Mouse (Mus musculus): ENCODE measurements around the gene Klc1. TPM values are rescaled to one million over a fixed set of nuclear protein-coding genes. Genes with fewer than 3 reads are reported as not detected.

Klc1 gene
- polyA plus RNA-seq, 1 experiment from 2014 or later, result 430 TPM

DNA sequence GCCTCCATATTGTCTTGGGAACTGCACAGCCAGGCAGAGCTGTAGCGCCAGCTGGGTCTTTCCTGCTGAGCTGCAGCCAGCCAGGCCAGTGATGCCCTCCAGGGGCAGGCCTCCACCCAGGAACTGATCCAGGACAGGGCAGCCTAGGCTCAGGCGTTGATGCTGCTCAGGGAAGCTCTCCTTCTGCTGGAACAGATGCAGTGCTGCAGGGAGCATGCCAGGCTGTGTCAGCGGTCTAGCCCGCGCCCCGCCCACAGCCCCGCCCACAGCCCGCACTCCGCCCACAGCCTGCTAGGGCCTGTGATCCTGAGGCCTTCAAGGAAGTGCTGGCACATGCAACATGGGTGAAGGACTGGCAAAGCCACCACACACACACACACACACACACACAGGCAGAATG, 51.1 kb downstream of the Klc1 start:
- Histone ChIP-seq H3K36me3 (peaks cover 43% of the 10 kb centered on the region), H3K4me2 (replicated peaks) (0 out of 2 replicates have a peak overlapping the region, but pooled peaks have one; percentile 5), H3K27me3 (no peaks in the 10 kb centered on the region), H3K27ac (peak overlapping the region; percentile 71), H3K9me3 (replicated peaks) (no peaks in the 10 kb centered on the region), H3K4me1 (peaks cover 24% of the 10 kb centered on the region), H3K4me3 (no peak overlapping the region), H3K9ac (peak overlapping the region; percentile 39; the same call in 1 of the 2 replicates)
- WGBS, result 10% methylated on average over 9 of the region's 9 CpGs
- peak; percentile 15 for ATAC-seq (ENCODE audit: low FRiP score)

DNA sequence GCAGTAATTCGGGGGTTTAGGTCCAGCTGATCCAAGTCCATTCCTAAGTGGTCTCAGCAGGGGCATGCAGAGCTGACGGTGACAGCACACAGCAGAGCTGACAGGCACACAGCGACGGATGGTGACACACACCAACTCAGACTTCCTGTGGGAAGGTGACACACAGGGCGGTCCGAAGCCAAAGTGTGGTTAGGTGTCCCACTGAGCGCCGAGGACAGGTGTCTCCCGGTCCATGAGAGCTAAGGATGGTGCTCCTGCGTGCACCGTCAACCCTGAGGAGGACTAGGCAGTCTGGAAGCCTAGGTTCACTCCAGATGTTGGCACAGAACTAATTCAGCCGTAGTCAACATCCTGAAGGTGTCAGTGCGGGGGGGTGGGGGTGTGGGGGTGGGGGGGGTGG, 53.4 kb downstream of the Klc1 start:
- WGBS, result 86% methylated on average over 13 of the region's 13 CpGs
- no peaks in the 10 kb centered on the region for H3K9me3 ChIP-seq (replicated peaks)
- no peak overlapping the region for H3K4me3 ChIP-seq
- peaks cover 21% of the 10 kb centered on the region for H3K36me3 ChIP-seq
- no peak overlapping the region for H3K4me2 ChIP-seq (replicated peaks)
- no peak overlapping the region for H3K27ac ChIP-seq
- H3K9ac ChIP-seq, result no peak overlapping the region
- ATAC-seq (ENCODE audit: low FRiP score), result no peak
- H3K27me3 ChIP-seq, result no peaks in the 10 kb centered on the region
- H3K4me1 ChIP-seq, result peaks cover 46% of the 10 kb centered on the region

DNA sequence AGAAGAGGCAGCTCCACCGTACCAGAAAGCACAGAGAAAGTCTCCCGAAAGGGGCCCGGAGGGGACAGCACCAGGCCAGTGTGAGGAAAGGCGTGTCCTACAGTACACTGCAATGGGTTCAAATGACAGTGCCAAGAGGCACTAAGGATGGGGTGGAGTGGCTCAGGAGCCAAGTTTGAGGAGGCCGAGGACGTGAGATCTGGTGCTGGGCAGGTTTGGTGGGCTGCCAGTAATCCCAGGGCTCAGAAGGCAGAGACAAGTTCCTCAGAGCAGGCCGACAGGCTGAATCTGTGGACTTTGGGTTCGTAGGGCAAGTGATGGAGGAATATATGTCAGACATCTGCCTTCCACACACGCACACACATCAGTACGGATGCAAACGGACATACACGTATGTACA, 54.0 kb downstream of the Klc1 start:
- H3K27me3 ChIP-seq, result no peaks in the 10 kb centered on the region
- H3K36me3 ChIP-seq, result peaks cover 16% of the 10 kb centered on the region
- no peak overlapping the region for H3K27ac ChIP-seq
- peak overlapping the region; percentile 74 for H3K4me2 ChIP-seq (replicated peaks)
- H3K9me3 ChIP-seq (replicated peaks), result no peaks in the 10 kb centered on the region
- H3K4me1 ChIP-seq, result peaks cover 47% of the 10 kb centered on the region
- 68% methylated on average over 12 of the region's 12 CpGs for WGBS
- H3K4me3 ChIP-seq, result peak overlapping the region; percentile 74
- no peak for ATAC-seq (ENCODE audit: low FRiP score)
- H3K9ac ChIP-seq, result no peak overlapping the region

DNA sequence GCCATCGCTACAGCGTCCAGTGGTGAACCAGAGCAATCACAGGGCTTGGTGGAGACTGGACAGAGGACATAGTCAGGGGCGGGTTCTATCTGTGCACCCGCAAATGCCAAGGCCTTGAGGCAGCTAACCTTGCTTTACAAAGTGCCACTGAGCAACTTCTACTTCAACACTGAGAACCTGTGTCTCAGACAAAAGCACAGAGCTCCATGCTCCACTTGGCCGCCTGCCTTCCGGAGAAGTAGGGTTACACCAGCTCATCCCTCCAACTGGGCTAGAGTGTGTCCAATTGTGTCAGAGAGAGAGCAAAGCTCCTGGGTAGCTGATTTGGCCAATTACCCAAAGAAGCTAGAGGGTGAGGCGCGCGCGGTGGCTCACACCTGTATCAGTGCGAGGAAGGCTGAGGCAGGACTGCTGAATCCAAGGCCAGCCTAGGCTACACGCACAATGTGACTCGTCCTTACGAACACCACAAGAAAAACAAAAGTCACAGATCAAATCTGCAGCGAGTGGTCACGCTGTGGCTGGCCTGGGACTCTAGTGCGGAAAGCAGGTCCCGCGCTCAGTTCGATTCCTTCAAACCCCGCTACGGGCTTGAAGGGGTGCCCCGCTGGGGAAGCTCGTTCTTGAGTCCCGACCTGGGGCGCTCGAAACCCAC, 54.6 kb downstream of the Klc1 start:
- 6% methylated on average over 27 of the region's 27 CpGs for WGBS
- peak overlapping the region; percentile 74 for H3K4me2 ChIP-seq (replicated peaks)
- H3K36me3 ChIP-seq, result peaks cover 10% of the 10 kb centered on the region
- no peak for ATAC-seq (ENCODE audit: low FRiP score)
- H3K9me3 ChIP-seq (replicated peaks), result no peaks in the 10 kb centered on the region
- peak overlapping the region; percentile 56 for H3K9ac ChIP-seq
- H3K27ac ChIP-seq, result no peak overlapping the region
- H3K4me3 ChIP-seq, result peak overlapping the region; percentile 74
- H3K27me3 ChIP-seq, result no peaks in the 10 kb centered on the region
- peaks cover 47% of the 10 kb centered on the region for H3K4me1 ChIP-seq

DNA sequence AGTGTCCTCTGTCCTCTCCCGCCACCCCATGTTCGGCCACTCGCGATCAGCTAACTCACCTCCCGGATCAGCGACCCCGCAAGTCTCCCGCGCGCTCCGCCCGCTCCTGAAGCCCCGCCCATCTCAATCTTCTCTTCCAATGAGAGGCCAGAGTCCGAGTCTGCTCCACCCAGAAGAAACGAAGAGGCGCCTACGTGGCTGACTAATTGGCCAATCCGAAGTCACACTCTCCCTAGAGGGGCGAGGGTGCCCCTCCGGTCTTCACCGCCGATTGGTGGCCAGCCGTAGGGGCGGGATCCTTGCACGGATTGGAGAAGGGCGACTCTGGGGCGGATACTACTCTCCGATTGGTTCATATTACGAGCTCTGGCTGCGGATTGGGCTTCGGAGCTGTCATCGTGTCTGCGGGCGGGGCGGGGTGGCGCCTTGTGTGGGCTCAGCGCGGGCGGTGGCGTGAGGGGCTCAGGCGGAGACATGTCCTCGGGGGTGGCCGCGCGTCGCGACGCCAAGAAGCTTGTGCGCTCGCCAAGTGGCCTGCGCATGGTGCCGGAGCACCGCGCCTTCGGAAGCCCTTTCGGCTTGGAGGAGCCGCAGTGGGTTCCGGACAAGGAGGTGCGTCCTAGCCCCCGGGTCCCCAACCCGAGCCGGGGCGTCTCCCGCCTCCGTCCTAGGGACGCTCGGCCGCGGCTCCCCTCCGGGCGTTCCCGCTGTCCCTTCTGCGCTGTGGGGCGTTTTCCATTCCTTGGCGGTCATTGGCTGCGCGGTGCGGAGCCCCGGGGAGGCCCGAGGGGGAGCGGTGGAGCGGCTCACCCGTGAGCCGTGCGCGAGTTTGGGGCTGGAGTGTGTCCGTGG, 55.3 kb downstream of the Klc1 start, which contains the start of the genes Xrcc3 and Zfyve21:
Gene Xrcc3, minus strand, starts transcription at position 108 of the 852 bp plus-strand sequence.
Gene Zfyve21, plus strand, starts transcription at position 405 of the 852 bp plus-strand sequence.
- H3K27me3 ChIP-seq, result no peaks in the 10 kb centered on the region
- peaks cover 46% of the 10 kb centered on the region for H3K4me1 ChIP-seq
- under 1% methylated on average over 87 of the region's 87 CpGs for WGBS

DNA sequence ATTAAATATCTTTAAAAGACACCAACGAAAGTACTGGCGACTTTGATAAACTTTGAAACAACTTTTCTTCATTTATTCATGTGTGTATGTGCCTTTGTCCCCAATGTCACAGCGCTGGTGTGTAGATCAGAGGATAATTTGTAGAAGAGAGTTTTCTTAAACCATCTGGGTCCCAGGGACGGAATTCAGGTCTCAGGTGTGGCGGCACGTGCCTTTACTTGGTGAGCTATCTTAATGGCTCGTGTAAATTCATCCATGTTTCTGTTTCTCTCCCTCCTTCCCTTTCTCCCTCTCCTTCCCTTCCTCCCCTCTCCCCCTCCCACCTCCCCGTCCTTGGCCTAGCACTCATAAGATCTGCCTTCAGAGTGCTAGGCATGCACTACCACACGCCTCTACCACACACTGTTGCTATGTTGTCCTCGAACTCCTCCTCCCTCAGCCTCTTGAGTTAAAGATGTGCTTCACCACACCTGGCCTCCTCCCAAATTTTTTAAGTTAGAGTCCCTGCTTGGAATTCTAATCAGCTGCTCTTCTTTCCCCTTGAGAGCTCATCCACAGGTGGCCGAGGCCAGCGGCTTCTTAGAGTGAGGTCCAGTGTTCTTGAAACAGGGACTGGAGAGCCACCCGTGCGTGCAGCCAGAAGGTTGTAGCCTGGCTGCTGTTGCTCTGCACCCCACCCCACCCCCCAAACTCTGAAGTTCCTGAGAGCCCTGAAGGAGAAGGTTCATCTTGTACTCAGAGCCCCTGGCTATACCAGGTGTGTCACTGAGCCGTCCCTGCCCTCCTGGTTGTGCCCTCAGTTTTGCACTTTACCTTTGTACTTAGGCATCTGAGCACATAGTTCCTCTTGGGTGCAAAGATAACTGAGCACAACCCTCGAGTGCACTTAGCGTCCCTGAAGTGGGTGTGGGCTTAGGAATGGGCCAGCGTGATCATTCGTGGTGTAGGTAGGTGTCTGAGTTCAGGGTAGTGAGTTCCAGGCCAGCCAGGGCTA, 56.4 kb downstream of the Klc1 start:
- H3K27me3 ChIP-seq, result no peaks in the 10 kb centered on the region
- ATAC-seq (ENCODE audit: low FRiP score), result no peak
- H3K27ac ChIP-seq, result no peak overlapping the region
- no peaks in the 10 kb centered on the region for H3K36me3 ChIP-seq
- peak overlapping the region; percentile 77 for H3K9ac ChIP-seq
- peaks cover 37% of the 10 kb centered on the region for H3K4me1 ChIP-seq
- H3K9me3 ChIP-seq (replicated peaks), result no peaks in the 10 kb centered on the region
- peak overlapping the region; percentile 74 for H3K4me3 ChIP-seq
- H3K4me2 ChIP-seq (replicated peaks), result peak overlapping the region; percentile 88
- WGBS, result 28% methylated on average over 19 of the region's 19 CpGs

More for the DNA sequence above, 55.3 kb downstream of the Klc1 start, which contains the start of the genes Xrcc3 and Zfyve21:
- Histone ChIP-seq H3K27ac (peak within 1 kb of the TSS; percentile 88), H3K9me3 (replicated peaks) (no peaks in the 10 kb centered on the region), H3K4me3 (peak within 1 kb of the TSS; percentile 74), H3K36me3 (0 out of 2 replicates have a peak, but pooled peaks cover 3% of the 10 kb centered on the region), H3K4me2 (replicated peaks) (peak within 1 kb of the TSS; percentile 88), H3K9ac (peak within 1 kb of the TSS; percentile 77)
- peak; percentile 99 for ATAC-seq (ENCODE audit: low FRiP score)

DNA sequence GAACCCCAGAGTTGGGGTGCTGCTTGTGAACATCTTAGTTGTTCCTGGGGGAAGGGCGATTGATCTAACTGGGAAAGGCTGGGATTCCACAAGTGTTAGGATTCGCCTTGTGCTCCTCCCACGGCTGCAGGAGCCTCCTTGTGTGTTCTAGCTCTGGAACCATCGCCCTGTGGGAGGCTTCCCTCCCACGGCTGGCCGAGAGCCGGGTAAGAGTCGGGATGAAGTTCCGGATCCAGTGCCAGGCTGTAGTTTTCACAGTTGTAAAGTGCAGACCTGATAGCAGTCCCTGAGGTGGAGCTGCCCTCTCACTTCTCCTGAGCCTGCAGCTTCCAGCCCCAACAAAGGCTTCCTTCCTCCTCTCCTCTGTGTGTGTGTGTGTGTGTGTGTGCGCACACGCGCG, 57.9 kb downstream of the Klc1 start:
- no peaks in the 10 kb centered on the region for H3K36me3 ChIP-seq
- WGBS, result 57% methylated on average over 13 of the region's 13 CpGs
- no peak overlapping the region for H3K27ac ChIP-seq
- H3K27me3 ChIP-seq, result no peaks in the 10 kb centered on the region
- H3K4me2 ChIP-seq (replicated peaks), result peak overlapping the region; percentile 11; the same call in 1 of the 2 replicates
- H3K9me3 ChIP-seq (replicated peaks), result no peaks in the 10 kb centered on the region
- H3K9ac ChIP-seq, result no peak overlapping the region
- no peak overlapping the region for H3K4me3 ChIP-seq
- no peak for ATAC-seq (ENCODE audit: low FRiP score)
- peaks cover 38% of the 10 kb centered on the region for H3K4me1 ChIP-seq

DNA sequence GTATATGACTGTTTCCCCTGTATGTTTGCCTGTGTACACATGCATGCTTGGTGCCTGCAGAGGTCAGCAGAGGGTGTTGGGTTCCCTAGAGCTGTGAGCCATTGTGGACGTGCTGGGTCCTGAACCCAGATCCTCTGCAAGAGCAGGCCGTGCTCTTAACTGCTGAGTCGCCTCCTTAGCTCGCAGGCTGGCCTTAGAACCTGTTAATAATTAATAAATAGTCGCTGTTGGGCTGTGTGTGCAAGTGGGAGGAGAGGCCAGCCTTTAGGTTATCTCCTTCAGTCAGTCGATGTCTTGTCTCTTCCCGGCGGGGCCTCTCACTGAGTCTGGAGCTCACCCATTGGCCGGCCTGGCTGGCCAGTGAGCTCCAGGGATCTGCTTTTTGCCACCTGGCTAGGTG, 58.3 kb downstream of the Klc1 start:
- 60% methylated on average over 9 of the region's 9 CpGs for WGBS

DNA sequence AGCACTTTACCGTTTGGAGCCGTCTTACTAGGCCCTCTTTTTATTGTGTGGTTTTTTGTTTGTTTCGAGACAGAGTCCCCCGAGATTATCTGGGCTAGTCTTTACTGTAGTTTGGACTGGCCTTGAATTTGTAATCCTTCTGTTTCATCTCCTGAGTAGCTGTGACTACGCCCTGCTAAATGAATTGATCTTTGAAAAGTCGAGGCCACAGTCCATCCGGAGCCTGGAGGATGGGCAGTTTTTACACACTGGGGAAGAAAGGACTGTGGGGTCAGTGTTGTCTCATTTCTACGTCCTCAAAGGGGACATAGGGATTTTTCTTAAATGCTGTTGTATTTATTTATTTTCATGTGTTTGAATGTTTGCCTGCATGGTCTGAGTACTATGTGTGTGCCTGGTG, 59.3 kb downstream of the Klc1 start:
- Histone ChIP-seq H3K9me3 (replicated peaks) (no peaks in the 10 kb centered on the region), H3K36me3 (0 out of 2 replicates have a peak, but pooled peaks cover 1% of the 10 kb centered on the region), H3K4me3 (no peak overlapping the region), H3K27me3 (no peaks in the 10 kb centered on the region), H3K9ac (no peak overlapping the region), H3K4me1 (peaks cover 40% of the 10 kb centered on the region), H3K27ac (no peak overlapping the region), H3K4me2 (replicated peaks) (no peak overlapping the region)
- ATAC-seq (ENCODE audit: low FRiP score), result no peak
- 91% methylated on average over 8 of the region's 8 CpGs for WGBS

More for the DNA sequence above, 58.3 kb downstream of the Klc1 start:
- Histone ChIP-seq H3K4me1 (peaks cover 43% of the 10 kb centered on the region), H3K4me3 (no peak overlapping the region), H3K36me3 (no peaks in the 10 kb centered on the region), H3K9me3 (replicated peaks) (no peaks in the 10 kb centered on the region), H3K9ac (no peak overlapping the region), H3K27ac (no peak overlapping the region), H3K27me3 (no peaks in the 10 kb centered on the region), H3K4me2 (replicated peaks) (0 out of 2 replicates have a peak overlapping the region, but pooled peaks have one; percentile 11)
- ATAC-seq (ENCODE audit: low FRiP score), result no peak

DNA sequence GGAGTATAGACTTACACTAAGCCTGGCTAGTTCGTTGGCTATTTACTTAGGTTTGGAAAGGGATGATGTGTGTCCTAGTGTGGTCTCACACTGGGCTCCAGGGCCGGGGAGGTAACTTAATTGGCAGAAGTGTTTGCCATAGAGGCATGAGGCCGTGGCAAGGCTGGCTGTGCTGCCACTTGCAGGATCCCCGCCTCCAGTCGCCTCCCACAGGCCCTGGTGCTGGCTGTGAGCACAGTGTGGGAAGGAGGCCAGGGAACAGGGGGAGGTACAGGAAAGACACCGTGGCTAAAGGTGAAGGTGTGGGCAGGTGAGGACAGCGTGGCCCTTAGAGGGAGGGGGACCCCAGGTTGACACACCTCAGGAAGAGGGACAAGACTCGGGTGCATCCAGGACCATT, 61.3 kb downstream of the Klc1 start:
- H3K27ac ChIP-seq, result no peak overlapping the region
- H3K4me1 ChIP-seq, result peaks cover 33% of the 10 kb centered on the region
- H3K9ac ChIP-seq, result no peak overlapping the region
- H3K36me3 ChIP-seq, result peaks cover 20% of the 10 kb centered on the region
- no peaks in the 10 kb centered on the region for H3K9me3 ChIP-seq (replicated peaks)
- no peak for ATAC-seq (ENCODE audit: low FRiP score)
- H3K4me2 ChIP-seq (replicated peaks), result no peak overlapping the region
- WGBS, result 76% methylated on average over 8 of the region's 8 CpGs
- H3K27me3 ChIP-seq, result no peaks in the 10 kb centered on the region
- no peak overlapping the region for H3K4me3 ChIP-seq

DNA sequence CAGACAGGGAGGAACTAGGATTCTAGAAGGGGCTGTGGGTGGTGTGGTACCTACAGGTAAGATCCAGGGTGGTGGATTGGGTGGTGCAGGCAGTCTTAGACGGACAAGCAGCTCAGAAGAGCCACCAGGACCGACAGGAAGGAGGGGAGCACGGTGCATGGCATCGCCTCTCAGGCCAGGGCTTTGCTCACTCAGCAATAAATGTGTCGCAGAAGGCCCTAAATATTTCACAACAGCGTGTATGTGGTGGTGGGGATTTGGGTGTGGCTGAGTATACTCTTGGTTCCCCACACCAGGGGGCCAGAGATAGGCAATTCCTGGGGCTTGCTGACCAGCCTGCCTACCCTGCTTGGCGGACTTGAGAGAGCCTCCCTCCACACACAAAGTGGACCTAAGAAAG, 62.1 kb downstream of the Klc1 start:
- 94% methylated on average over 7 of the region's 7 CpGs for WGBS
- Histone ChIP-seq H3K27ac (no peak overlapping the region), H3K4me2 (replicated peaks) (no peak overlapping the region), H3K4me3 (no peak overlapping the region), H3K36me3 (peaks cover 28% of the 10 kb centered on the region), H3K27me3 (no peaks in the 10 kb centered on the region), H3K9ac (no peak overlapping the region), H3K4me1 (peaks cover 25% of the 10 kb centered on the region), H3K9me3 (replicated peaks) (no peaks in the 10 kb centered on the region)
- no peak for ATAC-seq (ENCODE audit: low FRiP score)
